Mouse (Mus musculus) erythroblast, embryonic 14.5 days (primary cell): ENCODE results near the gene Pnmal1. TPM values are rescaled to one million over a fixed set of nuclear protein-coding genes. Genes with fewer than 3 reads are reported as not detected.

Source experiments
- H3K27me3 ChIP-seq: 2 replicates; pipeline ENCODE4 v1.6.1; 2012; ENCODE audit warnings: inconsistent platforms; ENCODE audit not compliant: control insufficient read depth
- H3K36me3 ChIP-seq: 2 replicates; pipeline ENCODE4 v1.6.1; 2012; ENCODE audit warnings: mild to moderate bottlenecking, inconsistent platforms; ENCODE audit not compliant: control insufficient read depth
- H3K4me1 ChIP-seq: 2 replicates; pipeline ENCODE4 v1.6.1; 2012; ENCODE audit warnings: inconsistent platforms; ENCODE audit not compliant: control insufficient read depth
- H3K4me3 ChIP-seq: replicated peaks from 2 replicates; pipeline ENCODE3; 2012; ENCODE audit warnings: moderate library complexity, mild to moderate bottlenecking, inconsistent platforms
- H3K9me3 ChIP-seq: 2 replicates; pipeline ENCODE4 v1.6.1; 2012; ENCODE audit warnings: low read length, inconsistent platforms, mixed read lengths; ENCODE audit not compliant: control insufficient read depth
- GATA1 ChIP-seq: IDR thresholded peaks from 2 replicates; pipeline ENCODE4 v1.6.1; 2012; ENCODE audit warnings: low read length, inconsistent platforms, mixed read lengths
- TAL1 ChIP-seq: IDR thresholded peaks from 3 replicates; pipeline ENCODE4 v1.6.1; 2012; ENCODE audit warnings: low read length, inconsistent platforms, mixed read lengths
- polyA plus RNA-seq: library from polyadenylated mRNA; stranded (reverse); fragments of >175 nt; gene quantifications from 2 replicates; pipeline ENCODE4 v1.2.3, GENCODE M21; 2012

The Pnmal1 gene
- polyA plus RNA-seq, 1 experiment, result not detected

GRCm38 (mm10) chr7:16922360-16922973, 37.0 kb upstream of the Pnmal1 start:
- H3K27me3 ChIP-seq, result no peaks in the 10 kb centered on the region
- peak overlapping the region; percentile 98 for H3K4me3 ChIP-seq
- H3K9me3 ChIP-seq, result no peaks in the 10 kb centered on the region
- peaks cover 49% of the 10 kb centered on the region for H3K36me3 ChIP-seq
- H3K4me1 ChIP-seq, result peaks cover 56% of the 10 kb centered on the region
- no peak for TF ChIP-seq GATA1
- no peak for TF ChIP-seq TAL1

DNA sequence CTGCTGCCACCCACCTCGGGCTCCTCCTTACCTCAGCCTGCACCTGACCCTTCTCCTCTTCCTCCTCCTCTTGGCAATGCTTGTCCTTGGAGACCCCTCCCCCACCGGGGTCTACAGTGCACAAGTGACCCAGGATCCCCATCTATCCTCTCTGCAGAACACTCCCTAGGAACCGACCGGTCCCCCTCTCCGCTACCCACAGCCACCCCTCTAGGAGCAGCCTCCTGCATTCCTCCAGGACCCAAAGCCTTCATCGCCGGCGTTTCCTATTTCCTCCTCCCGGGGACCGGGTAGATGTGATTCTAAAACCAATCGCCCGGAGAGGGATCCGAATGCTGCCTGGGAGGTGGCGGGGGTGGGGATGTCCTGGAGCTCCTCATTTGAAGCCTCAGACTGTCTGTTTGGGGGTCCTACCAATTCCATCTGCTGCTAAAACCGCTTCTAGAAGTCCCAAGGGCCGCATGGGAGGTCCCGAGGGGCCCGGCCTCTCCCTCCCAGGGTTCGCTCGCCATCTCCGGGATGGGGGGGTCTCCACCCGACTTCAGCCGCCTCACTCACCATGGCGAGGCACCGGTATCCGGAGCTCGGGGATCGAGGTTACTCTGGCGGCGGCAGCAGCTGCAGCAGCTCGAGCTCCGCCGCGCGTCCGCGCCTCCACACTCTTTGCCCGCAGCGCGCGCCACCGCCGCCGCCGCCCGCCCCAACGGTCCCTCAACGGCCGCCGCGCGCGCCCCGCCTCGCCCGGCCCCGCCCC, 36.0 kb upstream of the Pnmal1 start:
- Histone ChIP-seq H3K4me1 (peaks cover 55% of the 10 kb centered on the region), H3K4me3 (peak overlapping the region; percentile 98), H3K9me3 (no peaks in the 10 kb centered on the region), H3K27me3 (no peaks in the 10 kb centered on the region), H3K36me3 (peaks cover 39% of the 10 kb centered on the region)
- TF ChIP-seq TAL1, result no peak
- TF ChIP-seq GATA1, result no peak

DNA sequence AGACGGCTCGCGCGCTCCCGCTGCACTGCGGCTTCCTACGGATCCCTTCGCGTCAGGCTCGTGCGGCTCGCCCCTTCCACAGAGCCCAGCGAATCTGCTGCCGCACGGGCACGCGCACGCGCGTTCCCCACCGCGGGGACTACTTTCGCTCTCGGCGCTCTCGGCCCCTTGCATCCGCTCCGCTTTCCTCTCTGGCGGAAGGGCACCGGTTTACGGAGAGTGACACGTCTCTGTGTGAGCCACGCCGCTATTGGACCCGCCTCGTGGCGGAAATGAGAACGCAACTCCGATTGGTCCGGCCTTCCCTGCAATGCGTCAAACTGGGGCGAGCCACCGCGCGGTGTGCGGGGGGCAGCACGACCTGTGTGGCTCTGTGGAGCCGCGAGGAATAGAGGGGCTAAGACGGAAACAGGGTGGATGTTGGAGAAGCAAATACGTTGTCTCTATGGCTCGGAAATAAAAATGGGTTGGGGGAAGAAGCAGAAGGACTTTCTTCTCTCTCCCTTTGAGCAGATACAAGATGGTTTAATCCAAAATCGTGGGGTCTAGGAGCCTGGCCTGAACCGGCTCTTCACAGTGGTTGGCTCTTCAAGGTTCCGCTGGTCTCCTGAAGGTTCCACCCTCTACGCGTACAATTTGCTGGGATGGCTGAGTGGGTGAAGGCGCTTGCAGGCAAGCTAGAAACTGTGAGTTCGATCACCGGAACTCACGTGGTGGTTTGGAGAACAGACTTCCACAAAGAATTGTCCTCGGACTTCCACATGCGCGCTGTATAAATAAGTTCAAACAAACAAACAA, 35.2 kb upstream of the Pnmal1 start, which contains the start of gene Calm3:
TSS of gene Calm3 (minus strand) at position 78 of the 798 bp plus-strand sequence.
- Histone ChIP-seq H3K36me3 (peaks cover 31% of the 10 kb centered on the region), H3K4me1 (peaks cover 48% of the 10 kb centered on the region), H3K27me3 (no peaks in the 10 kb centered on the region), H3K4me3 (peak within 1 kb of the TSS; percentile 98), H3K9me3 (no peaks in the 10 kb centered on the region)
- TF ChIP-seq TAL1 (no peak), GATA1 (no peak)

DNA sequence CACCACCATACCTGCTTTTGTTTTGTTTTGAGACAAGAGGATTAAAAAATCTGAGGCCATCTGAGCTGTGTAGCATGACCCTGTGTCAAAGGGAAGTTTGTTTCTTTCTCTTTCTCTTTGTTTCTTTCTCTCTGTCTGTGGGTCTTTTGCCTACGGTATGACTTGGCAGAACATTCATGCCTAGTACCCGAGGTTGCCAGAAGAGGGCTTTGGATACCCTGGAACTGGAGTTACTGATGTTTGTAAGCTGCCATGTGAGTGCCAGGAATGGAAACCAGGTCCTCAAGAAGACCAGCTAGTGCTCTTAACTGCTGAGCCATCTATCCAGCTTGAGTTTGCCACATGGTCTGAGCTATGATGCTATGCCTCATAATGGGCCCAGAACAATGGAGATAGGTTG, 31.1 kb upstream of the Pnmal1 start:
- H3K4me1 ChIP-seq, result peaks cover 9% of the 10 kb centered on the region
- H3K4me3 ChIP-seq, result no peak overlapping the region
- no peaks in the 10 kb centered on the region for H3K36me3 ChIP-seq
- no peaks in the 10 kb centered on the region for H3K27me3 ChIP-seq
- TF ChIP-seq GATA1, result no peak
- TF ChIP-seq TAL1, result no peak
- H3K9me3 ChIP-seq, result no peaks in the 10 kb centered on the region

- H3K36me3 ChIP-seq, result no peaks in the 10 kb centered on the region
- H3K4me1 ChIP-seq, result no peaks in the 10 kb centered on the region
- H3K27me3 ChIP-seq, result peaks cover 2% of the 10 kb centered on the region; the same call in 1 of the 2 replicates
- H3K4me3 ChIP-seq, result no peak overlapping the region
- no peaks in the 10 kb centered on the region for H3K9me3 ChIP-seq
- TF ChIP-seq GATA1, result no peak
- no peak for TF ChIP-seq TAL1
Observed at GRCm38 (mm10) chr7:16930850-16931249, 28.6 kb upstream of the Pnmal1 start.

DNA sequence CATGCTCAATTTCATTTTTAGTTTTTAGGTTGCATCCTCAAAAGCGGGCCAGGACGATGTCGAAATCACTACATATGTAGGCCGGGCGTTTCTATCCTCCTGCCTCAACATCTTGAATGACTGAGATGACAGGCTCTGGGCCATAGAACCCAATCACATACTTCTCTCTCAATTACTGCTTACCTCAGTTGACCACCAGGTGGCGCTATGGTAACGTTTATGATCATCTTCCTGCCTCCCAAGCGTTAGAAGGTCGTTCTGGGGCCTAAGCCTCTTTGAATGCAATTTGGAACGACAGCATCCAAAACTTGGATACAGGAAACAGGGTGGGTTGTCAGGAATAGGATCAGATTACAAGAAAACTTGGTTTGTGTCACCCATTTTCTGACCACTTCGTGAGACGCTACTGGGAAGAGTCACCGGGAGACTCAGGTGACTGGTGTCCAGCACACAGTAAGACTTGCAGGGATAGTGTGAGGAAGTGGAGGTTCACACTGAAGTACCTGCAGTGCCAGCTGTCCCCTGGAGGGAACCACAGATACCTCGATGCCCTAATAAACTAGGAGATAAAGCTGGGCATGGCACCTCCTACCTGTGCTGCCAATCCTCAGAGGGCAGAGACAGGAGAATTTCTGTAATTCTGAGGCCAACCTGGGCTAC, 27.4 kb upstream of the Pnmal1 start:
- H3K36me3 ChIP-seq, result no peaks in the 10 kb centered on the region
- no peaks in the 10 kb centered on the region for H3K4me1 ChIP-seq
- peaks cover 2% of the 10 kb centered on the region; the same call in 1 of the 2 replicates for H3K27me3 ChIP-seq
- TF ChIP-seq GATA1, result no peak
- no peak for TF ChIP-seq TAL1
- H3K4me3 ChIP-seq, result no peak overlapping the region
- no peaks in the 10 kb centered on the region for H3K9me3 ChIP-seq

GRCm38 (mm10) chr7:16932704-16933577, 26.5 kb upstream of the Pnmal1 start:
- no peaks in the 10 kb centered on the region; the same call in 1 of the 2 replicates for H3K9me3 ChIP-seq
- H3K4me1 ChIP-seq, result no peaks in the 10 kb centered on the region
- no peaks in the 10 kb centered on the region for H3K36me3 ChIP-seq
- no peak for TF ChIP-seq TAL1
- no peak for TF ChIP-seq GATA1
- H3K4me3 ChIP-seq, result no peak overlapping the region
- peaks cover 2% of the 10 kb centered on the region; the same call in 1 of the 2 replicates for H3K27me3 ChIP-seq

DNA sequence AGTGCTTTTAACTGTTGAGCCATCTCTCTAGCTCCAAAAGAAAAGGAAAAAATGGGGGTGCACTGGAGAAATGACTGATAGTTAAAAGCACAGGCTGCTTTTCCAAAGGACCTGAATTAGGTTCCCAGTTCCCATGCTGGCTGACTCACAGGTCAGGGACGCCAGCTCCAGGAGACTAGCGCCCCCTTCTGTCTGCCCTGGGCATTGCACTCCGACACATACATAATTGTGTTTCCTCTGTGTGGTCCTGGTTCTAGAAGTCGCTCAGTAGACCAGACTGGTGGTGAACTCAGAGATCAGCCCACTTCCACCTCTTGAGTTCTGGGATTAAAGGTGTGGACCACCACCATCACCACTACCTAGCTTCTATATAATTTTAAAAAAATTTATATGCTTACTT, 22.2 kb upstream of the Pnmal1 start:
- Histone ChIP-seq H3K9me3 (no peaks in the 10 kb centered on the region; the same call in 1 of the 2 replicates), H3K4me1 (no peaks in the 10 kb centered on the region), H3K36me3 (no peaks in the 10 kb centered on the region), H3K27me3 (peaks cover 10% of the 10 kb centered on the region), H3K4me3 (no peak overlapping the region)
- TF ChIP-seq GATA1 (no peak), TAL1 (no peak)
